Mouse (Mus musculus): ENCODE measurements around the gene Tet1. TPM values are rescaled to one million over a fixed set of nuclear protein-coding genes. Genes with fewer than 3 reads are reported as not detected.
A peak's percentile ranks its signal among the peaks of the same experiment; 100 is the strongest.

Gene Tet1
- total RNA-seq, 2 experiments from 2014 or later = 12.0 to 17.9 TPM

- ATAC-seq (replicated peaks; ENCODE audit: poor library complexity) = no peak
These were observed 16.1 kb downstream of the Tet1 start for GRCm38 (mm10) chr10:62892549-62893232.

GRCm38 (mm10) chr10:62891025-62891424 is 17.8 kb downstream of the Tet1 start:
- peak; percentile 29; the same call in 1 of the 2 replicates for ATAC-seq (replicated peaks; ENCODE audit: poor library complexity)

- ATAC-seq (replicated peaks; ENCODE audit: poor library complexity) = peak; percentile 51
These were observed 21.8 kb downstream of the Tet1 start for GRCm38 (mm10) chr10:62886799-62887591.

- ATAC-seq (replicated peaks; ENCODE audit: poor library complexity) = peak; percentile 49
These were observed 22.6 kb downstream of the Tet1 start for GRCm38 (mm10) chr10:62885969-62886798.

- no peak for ATAC-seq (replicated peaks; ENCODE audit: poor library complexity)
These were observed 23.3 kb downstream of the Tet1 start for GRCm38 (mm10) chr10:62885460-62885859.

GRCm38 (mm10) chr10:62884517-62884916 is 24.3 kb downstream of the Tet1 start:
- no peak for ATAC-seq (replicated peaks; ENCODE audit: poor library complexity)

GRCm38 (mm10) chr10:62883933-62884372 is 24.8 kb downstream of the Tet1 start:
- ATAC-seq (replicated peaks; ENCODE audit: poor library complexity) = 0 out of 2 replicates have a peak, but pooled peaks have one; percentile 26

GRCm38 (mm10) chr10:62881211-62881610 is 27.6 kb downstream of the Tet1 start:
- peak; percentile 67 for ATAC-seq (replicated peaks; ENCODE audit: poor library complexity)

GRCm38 (mm10) chr10:62878056-62878455 is 30.7 kb downstream of the Tet1 start:
- no peak for ATAC-seq (replicated peaks; ENCODE audit: poor library complexity)

- ATAC-seq (replicated peaks; ENCODE audit: poor library complexity) = no peak
These were observed 33.2 kb downstream of the Tet1 start for GRCm38 (mm10) chr10:62875565-62875964.

GRCm38 (mm10) chr10:62874828-62875227 is 34.0 kb downstream of the Tet1 start:
- no peak for ATAC-seq (replicated peaks; ENCODE audit: poor library complexity)

- ATAC-seq (replicated peaks; ENCODE audit: poor library complexity) = no peak
These were observed 42.6 kb downstream of the Tet1 start for GRCm38 (mm10) chr10:62866035-62866791.

- peak; percentile 80 for ATAC-seq (replicated peaks; ENCODE audit: poor library complexity)
These were observed 43.4 kb downstream of the Tet1 start for GRCm38 (mm10) chr10:62865167-62866034.

GRCm38 (mm10) chr10:62863563-62863962 is 45.2 kb downstream of the Tet1 start:
- ATAC-seq (replicated peaks; ENCODE audit: poor library complexity) = peak; percentile 59

GRCm38 (mm10) chr10:62862435-62862834 is 46.4 kb downstream of the Tet1 start:
- ATAC-seq (replicated peaks; ENCODE audit: poor library complexity) = no peak

GRCm38 (mm10) chr10:62858967-62859366 is 49.8 kb downstream of the Tet1 start:
- ATAC-seq (replicated peaks; ENCODE audit: poor library complexity) = no peak

GRCm38 (mm10) chr10:62856690-62857290 is 52.0 kb downstream of the Tet1 start:
- ATAC-seq (replicated peaks; ENCODE audit: poor library complexity) = no peak

- ATAC-seq (replicated peaks; ENCODE audit: poor library complexity) = peak; percentile 52
These were observed 53.8 kb downstream of the Tet1 start for GRCm38 (mm10) chr10:62854992-62855391.

- ATAC-seq (replicated peaks; ENCODE audit: poor library complexity) = no peak
These were observed 54.2 kb downstream of the Tet1 start for GRCm38 (mm10) chr10:62854581-62854980.
